Mouse (Mus musculus) C2C12 (cell line): ENCODE measurements around the gene Cdh4. TPM values are rescaled to one million over a fixed set of nuclear protein-coding genes. Genes with fewer than 3 reads are reported as not detected.

Experiments
- H3K27me3 ChIP-seq: one replicate; pipeline ENCODE4 v1.6.1; 2011; ENCODE audit not compliant: control insufficient read depth, insufficient read depth, insufficient read length
- H3K36me3 ChIP-seq: one replicate; pipeline ENCODE4 v1.6.1; 2011; ENCODE audit not compliant: control insufficient read depth, insufficient read depth
- H3K4me3 ChIP-seq: one replicate; pipeline ENCODE4 v1.5.1; 2011; ENCODE audit warnings: mild to moderate bottlenecking, control low read depth; ENCODE audit not compliant: poor library complexity, insufficient read depth, severe bottlenecking
- H3K79me2 ChIP-seq: one replicate; pipeline ENCODE4 v1.6.1; 2011; ENCODE audit not compliant: control insufficient read depth, insufficient read depth
- H3K79me3 ChIP-seq: one replicate; pipeline ENCODE4 v1.6.1; 2011; ENCODE audit warnings: low read depth, control low read depth
- H3ac ChIP-seq: one replicate; pipeline ENCODE3; 2011; ENCODE audit warnings: low read depth; ENCODE audit not compliant: control insufficient read depth, insufficient read length
- CEBPB ChIP-seq: IDR thresholded peaks from one replicate; pipeline ENCODE4 v1.6.1; 2011; ENCODE audit warnings: low read depth, mild to moderate bottlenecking, control low read depth, moderate library complexity
- CTCF ChIP-seq: IDR thresholded peaks from one replicate; pipeline ENCODE4 v1.5.1; 2011; ENCODE audit not compliant: control insufficient read depth, insufficient read depth, insufficient read length
- FOSL1 ChIP-seq: IDR thresholded peaks from one replicate; pipeline ENCODE4 v1.8.0; 2011; ENCODE audit warnings: mild to moderate bottlenecking, low read length; ENCODE audit not compliant: poor library complexity, insufficient read depth, severe bottlenecking
- MAX ChIP-seq: IDR thresholded peaks from one replicate; pipeline ENCODE4 v1.6.1; 2011; ENCODE audit warnings: mild to moderate bottlenecking, control low read depth
- MYOD1 ChIP-seq: IDR thresholded peaks from one replicate; pipeline ENCODE4 v1.6.1; 2011; ENCODE audit warnings: low read depth; ENCODE audit not compliant: control insufficient read depth, insufficient read length
- MYOG ChIP-seq: IDR thresholded peaks from one replicate; pipeline ENCODE4 v1.6.1; 2011; ENCODE audit not compliant: control insufficient read depth, insufficient read length; ENCODE audit errors: extremely low read depth
- USF1 ChIP-seq: IDR thresholded peaks from one replicate; pipeline ENCODE4 v1.6.1; 2011; ENCODE audit warnings: low read depth, mild to moderate bottlenecking, control low read depth, moderate library complexity
- polyA plus RNA-seq: library from polyadenylated mRNA; unstranded; fragments of >200 nt; fragmentation: generic; extraction: Trizol; gene quantifications from one replicate; pipeline ENCODE4 v1.2.1, GENCODE M21; 2012; ENCODE audit warnings: missing spikeins

The Cdh4 gene
- polyA plus RNA-seq, 1 experiment: not detected

DNA sequence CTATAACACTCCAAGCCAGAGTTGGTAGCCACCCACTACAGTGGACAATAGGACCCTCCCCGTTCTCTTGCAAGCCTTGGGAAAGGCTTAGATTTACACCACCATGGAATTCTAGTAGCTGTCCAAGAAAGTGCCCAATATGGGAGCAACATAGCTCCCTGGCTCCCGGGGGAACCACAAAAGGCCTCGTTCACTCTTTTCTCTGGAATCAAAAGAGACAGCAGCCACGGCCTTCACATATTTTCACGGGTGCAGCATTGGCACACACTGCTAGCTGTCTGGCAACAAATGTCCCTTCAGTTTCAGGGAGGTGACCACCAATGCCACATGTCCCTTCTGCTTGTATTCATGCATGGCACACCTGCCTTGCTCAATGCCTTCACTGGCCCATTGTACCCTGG is 38.6 kb downstream of the Cdh4 start:
- Histone ChIP-seq H3K79me3 (no peaks in the 10 kb centered on the region), H3K27me3 (no peaks in the 10 kb centered on the region), H3ac (no peak overlapping the region), H3K36me3 (no peaks in the 10 kb centered on the region), H3K4me3 (no peak overlapping the region), H3K79me2 (no peaks in the 10 kb centered on the region)
- TF ChIP-seq FOSL1 (no peak), CEBPB (no peak), MYOD1 (no peak), USF1 (no peak), CTCF (no peak), MAX (no peak), MYOG (no peak)

DNA sequence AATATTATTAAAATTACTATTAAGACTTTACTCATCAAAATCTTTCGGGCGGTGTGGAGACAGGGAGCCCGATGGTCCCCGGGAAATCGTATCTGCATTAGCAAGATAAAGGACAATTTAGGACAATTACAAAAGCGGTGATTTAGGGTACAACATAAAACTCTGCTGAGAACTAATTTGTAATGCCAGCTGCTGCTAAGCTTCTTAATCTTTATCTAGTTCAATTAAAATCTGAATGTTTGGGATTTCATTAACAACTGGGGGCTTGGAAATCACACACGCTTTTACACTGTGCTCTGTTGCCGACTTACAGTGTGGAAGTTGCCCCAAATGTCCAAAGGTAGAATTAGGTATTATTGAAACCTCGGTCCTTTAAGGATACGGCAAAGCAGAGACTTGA is 39.1 kb downstream of the Cdh4 start:
- Histone ChIP-seq H3K36me3 (no peaks in the 10 kb centered on the region), H3K4me3 (no peak overlapping the region), H3K27me3 (no peaks in the 10 kb centered on the region), H3ac (no peak overlapping the region), H3K79me2 (no peaks in the 10 kb centered on the region), H3K79me3 (no peaks in the 10 kb centered on the region)
- TF ChIP-seq CTCF: no peak
- no peak for TF ChIP-seq MYOG
- TF ChIP-seq MAX: no peak
- TF ChIP-seq CEBPB: no peak
- TF ChIP-seq USF1: no peak
- TF ChIP-seq MYOD1: no peak
- no peak for TF ChIP-seq FOSL1

DNA sequence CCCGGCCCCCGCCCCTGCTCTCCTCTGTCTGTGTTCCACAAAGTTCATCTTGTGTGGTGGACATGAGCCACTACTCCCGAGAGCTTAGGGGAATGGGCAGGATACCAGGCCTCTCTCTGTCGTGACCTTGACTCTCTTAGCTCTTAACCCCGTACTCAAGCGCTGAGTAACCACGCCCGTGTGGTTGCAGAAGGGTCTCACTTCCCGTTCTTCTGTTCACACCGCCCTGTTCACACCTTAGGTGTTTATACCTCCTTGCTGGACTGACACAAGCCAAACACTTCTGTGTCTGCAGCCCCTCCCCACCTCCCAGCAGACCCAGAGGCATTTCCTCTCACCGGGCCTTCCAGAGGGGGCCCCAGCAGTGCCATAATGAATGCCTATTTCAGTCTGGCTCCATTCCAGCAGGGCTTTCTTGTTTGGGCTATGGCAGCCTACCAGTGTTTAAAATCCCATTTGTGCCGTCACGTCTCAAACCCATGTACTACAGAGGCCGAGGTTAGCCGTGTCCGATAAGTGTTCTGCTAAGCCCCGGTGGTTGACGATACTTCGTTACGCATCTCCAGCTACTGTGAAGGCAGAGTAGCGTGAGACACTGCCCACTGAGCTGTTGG is 46.4 kb downstream of the Cdh4 start:
- H3K27me3 ChIP-seq: no peaks in the 10 kb centered on the region
- no peak for TF ChIP-seq MYOD1
- no peak for TF ChIP-seq USF1
- no peak for TF ChIP-seq MYOG
- TF ChIP-seq CEBPB: no peak
- no peak for TF ChIP-seq MAX
- no peak for TF ChIP-seq FOSL1
- TF ChIP-seq CTCF: no peak
- no peaks in the 10 kb centered on the region for H3K79me3 ChIP-seq
- no peak overlapping the region for H3K4me3 ChIP-seq
- no peaks in the 10 kb centered on the region for H3K36me3 ChIP-seq
- no peaks in the 10 kb centered on the region for H3K79me2 ChIP-seq
- no peak overlapping the region for H3ac ChIP-seq

DNA sequence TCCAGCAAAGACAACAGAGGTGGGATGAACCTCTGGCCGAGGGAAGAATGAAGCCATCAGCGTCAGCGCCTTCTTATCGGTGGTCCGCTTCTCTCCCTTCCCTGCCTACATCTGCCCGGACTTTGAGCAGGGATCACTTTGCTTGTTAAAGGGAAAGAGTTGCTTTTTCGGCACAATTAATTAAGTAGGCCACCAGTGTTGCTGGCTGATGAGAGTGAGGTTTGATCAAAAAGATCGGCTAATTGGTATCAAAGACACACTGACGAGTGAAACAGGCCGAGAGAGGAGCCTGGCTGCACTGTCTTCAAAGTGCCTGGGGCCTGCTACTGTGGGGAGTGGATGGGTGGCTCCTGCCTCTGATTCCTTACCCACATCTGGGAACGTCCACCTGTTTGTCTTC is 49.7 kb downstream of the Cdh4 start:
- Histone ChIP-seq H3K27me3 (no peaks in the 10 kb centered on the region), H3K79me2 (no peaks in the 10 kb centered on the region), H3K4me3 (no peak overlapping the region), H3K79me3 (no peaks in the 10 kb centered on the region), H3ac (no peak overlapping the region), H3K36me3 (no peaks in the 10 kb centered on the region)
- no peak for TF ChIP-seq USF1
- TF ChIP-seq CTCF: no peak
- TF ChIP-seq MAX: no peak
- no peak for TF ChIP-seq MYOG
- TF ChIP-seq CEBPB: no peak
- TF ChIP-seq FOSL1: no peak
- no peak for TF ChIP-seq MYOD1

DNA sequence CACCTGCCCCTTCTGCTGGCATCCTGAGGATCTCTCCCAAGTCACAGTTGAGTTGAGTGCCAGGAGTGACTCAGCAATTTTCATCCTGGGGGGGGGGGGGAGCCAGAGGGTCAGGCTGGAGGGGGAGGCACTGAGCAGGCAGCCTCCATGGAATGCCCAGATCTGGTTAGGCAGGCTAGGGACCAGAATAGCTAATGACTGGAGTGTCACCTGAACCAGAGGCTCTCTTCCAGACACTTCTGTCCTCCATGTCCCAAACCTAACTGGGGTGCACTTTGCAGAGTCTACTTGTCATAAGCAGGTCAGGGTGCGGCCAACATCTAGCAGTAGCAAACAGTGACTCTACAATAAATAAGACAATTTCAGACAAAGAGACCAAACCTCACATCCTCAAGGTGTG is 52.0 kb downstream of the Cdh4 start:
- no peaks in the 10 kb centered on the region for H3K27me3 ChIP-seq
- no peaks in the 10 kb centered on the region for H3K36me3 ChIP-seq
- H3K4me3 ChIP-seq: no peak overlapping the region
- no peak overlapping the region for H3ac ChIP-seq
- TF ChIP-seq CEBPB (no peak), MAX (no peak), MYOG (no peak), FOSL1 (no peak), MYOD1 (no peak), USF1 (no peak), CTCF (no peak)
- no peaks in the 10 kb centered on the region for H3K79me2 ChIP-seq
- no peaks in the 10 kb centered on the region for H3K79me3 ChIP-seq

DNA sequence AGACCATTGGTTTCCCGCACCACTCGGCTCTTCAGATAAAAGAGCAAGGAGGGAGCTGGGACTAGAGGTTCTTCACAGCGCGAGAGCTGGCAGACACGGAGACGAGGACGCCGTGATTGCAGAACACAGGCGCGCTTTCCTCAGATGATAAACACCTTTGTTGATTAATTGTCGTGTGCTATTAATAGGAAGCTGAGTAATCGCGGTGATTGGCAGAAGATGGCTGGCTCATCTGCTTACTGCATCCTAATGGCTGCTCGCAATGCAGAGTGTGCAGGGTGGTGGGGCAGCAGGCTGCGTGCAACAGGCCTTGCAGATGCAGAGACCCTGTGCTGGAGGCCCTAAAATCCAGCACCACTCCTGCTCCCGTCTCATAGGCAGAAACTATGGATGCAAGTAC is 68.2 kb downstream of the Cdh4 start:
- no peaks in the 10 kb centered on the region for H3K27me3 ChIP-seq

More for the DNA sequence above, 68.2 kb downstream of the Cdh4 start:
- Histone ChIP-seq H3ac (no peak overlapping the region), H3K4me3 (no peak overlapping the region), H3K36me3 (no peaks in the 10 kb centered on the region), H3K79me3 (no peaks in the 10 kb centered on the region), H3K79me2 (no peaks in the 10 kb centered on the region)
- TF ChIP-seq MAX (no peak), MYOD1 (no peak), CTCF (no peak), CEBPB (no peak), USF1 (no peak), MYOG (no peak), FOSL1 (no peak)
